Mouse (Mus musculus): ENCODE results near the gene Them5.

DNA sequence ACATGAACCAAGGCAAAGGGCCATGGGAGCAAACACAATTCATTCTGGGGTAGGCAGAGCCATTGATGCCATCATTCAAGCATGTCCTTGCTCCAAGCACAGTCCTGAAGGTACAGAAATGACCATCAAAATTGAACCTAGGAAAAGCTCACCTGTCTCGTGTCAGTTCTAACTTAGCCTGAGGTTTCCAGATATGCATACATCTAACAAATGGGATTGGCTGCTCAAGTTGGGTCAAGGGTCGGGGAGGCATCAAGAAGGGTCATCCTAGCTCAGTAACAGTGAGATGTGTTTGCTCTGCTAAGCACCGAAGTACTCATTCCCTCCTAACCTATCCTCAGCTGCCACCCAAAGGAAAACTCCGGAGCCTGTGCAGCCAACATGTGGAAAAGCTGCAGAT, 55.0 kb downstream of the Them5 start:
- TF ChIP-seq EP300 (IDR thresholded peaks at IDR 0.05; ENCODE audit: insufficient read depth, low read depth, low read length) (no peak), POLR2A (IDR thresholded peaks at IDR 0.05; ENCODE audit: insufficient read depth, low read depth, low read length) (no peak), CTCF (IDR thresholded peaks at IDR 0.05) (no peak)
